Mouse (Mus musculus) cerebellum, adult 2 months (tissue): ENCODE data around the gene Tns4.

Source experiments
- CTCF ChIP-seq: fragments of 200-500 bp; IDR thresholded peaks from 2 replicates; pipeline ENCODE4 v1.5.1; 2011; ENCODE audit warnings: low read depth, mild to moderate bottlenecking, control low read depth, low read length, moderate library complexity, borderline replicate concordance; ENCODE audit not compliant: insufficient read depth
- POLR2A ChIP-seq: fragments of 200-500 bp; IDR thresholded peaks from 2 replicates; pipeline ENCODE4 v1.6.1; 2011; ENCODE audit warnings: low read length, control low read depth, borderline replicate concordance; ENCODE audit not compliant: insufficient read depth

DNA sequence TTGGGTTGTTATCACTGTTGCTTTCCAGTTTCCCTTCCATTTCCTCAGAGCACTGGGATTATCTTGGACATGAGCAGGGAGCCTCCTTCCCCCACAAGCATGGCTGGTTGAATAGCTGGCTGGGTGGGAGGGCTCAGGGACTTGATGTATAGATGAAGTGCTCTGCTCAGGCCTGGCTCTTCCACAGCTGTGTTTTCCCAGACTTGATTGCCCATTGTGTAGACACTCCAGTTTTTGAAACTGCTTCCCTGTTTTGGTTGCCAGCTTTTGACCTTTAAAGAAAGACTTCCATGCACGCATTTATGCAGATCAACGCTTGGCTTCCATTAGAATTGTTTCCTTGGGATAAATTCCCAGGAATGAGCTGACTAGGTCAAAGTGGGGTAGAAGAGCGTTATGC lies 33.6 kb upstream of the Tns4 start:
- TF ChIP-seq POLR2A (no peak), CTCF (no peak)
